Mouse (Mus musculus) cerebellum, postnatal 10 days (tissue): ENCODE data around the gene Crybb2.

Experiments used
- DNase-seq, 2 experiments: peaks; one replicate each; pipeline ENCODE4 v3.0.0; 2021; ENCODE audit warnings: mixed read lengths in 2 of 2

Gene Crybb2

GRCm38 (mm10) chr5:113030082-113030481 is 39.8 kb downstream of the Crybb2 start:
- peak; percentile 73 to 77 for DNase-seq

DNA sequence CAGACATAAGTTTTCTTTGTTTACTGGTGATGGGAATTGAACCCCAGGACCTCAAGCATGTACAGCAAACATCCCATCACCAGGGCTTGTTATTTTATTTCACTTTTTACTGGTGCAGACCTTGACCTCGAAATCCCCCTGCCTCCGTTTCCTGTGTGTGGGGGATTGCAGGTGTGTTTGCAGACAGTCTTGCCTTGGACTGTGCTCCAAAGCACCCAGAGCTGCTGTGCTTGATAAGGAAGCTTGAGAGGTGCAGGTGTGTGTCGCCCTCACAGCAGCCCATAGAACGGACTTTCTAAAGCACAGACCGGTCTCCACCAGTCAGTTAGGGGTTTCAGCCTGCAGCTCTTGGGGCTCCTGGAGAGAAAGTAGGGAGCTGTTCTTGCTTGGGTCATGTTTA is 43.2 kb downstream of the Crybb2 start:
- no peak for DNase-seq

GRCm38 (mm10) chr5:113024154-113024764 is 45.7 kb downstream of the Crybb2 start:
- peak; percentile 66 to 68 for DNase-seq

DNA sequence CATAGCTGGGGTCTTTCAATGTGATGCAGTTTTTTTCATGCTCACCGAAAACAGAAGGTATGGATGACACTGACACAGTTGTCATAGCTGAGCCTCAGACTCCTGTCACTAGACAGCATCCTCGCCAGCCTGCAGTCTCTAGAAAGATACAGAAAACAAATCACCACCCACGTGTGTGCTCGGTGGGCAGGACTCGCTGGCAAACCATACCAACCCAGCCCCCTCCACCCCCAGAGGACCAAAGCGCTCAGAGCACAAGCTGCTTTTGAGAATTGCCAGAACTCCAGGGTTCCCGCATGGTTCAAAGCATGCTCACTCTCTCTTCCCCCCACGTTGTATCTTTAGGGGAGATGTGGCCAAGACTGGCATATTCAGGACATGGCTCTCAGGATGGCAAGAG is 51.7 kb downstream of the Crybb2 start:
- peak; percentile 50 to 63 for DNase-seq

GRCm38 (mm10) chr5:113017004-113017403 is 52.9 kb downstream of the Crybb2 start:
- DNase-seq = no peak

DNA sequence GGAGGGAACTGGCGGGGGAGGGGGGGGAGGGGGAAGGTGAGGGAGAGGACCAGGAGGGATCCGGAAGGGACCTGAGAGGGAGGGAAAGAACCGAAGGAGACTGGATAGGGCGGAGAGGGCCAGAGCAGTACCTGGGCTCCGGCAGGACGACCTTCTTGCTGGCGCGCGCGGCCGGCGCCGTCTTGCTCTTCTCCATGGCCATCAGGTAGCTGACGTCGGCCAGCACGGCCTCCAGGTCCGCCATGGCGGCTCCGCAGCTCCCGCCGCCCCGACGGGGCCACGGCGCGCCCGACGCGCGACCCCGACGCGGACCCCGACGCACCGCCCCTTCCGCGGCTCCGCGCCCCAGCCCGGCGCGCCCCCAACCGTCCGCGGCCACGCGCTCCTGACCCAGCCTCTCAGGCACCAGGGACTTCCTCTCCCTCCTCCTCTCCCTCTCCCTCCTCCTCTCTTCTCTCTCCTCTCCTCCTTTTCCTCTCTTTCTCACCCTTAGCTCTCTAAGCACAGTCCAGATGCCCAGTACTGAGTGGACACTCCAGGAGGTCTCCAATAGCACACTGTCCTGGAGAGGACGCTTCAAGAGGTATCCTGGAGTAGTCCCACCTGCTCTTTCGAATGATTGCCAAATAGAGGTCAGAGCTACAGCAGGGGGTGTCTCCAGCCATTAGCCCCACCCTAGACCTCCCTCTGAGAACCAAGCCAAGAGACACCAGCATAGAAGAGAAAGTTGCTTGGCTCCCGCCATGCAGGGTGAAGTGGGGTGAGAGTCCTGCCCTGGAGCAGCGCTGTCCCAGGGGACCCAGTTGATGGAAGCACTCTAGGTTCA is 54.5 kb downstream of the Crybb2 start, which contains the start of gene Grk3:
Gene Grk3, minus strand, starts transcription at position 556 of the 826 bp plus-strand sequence.
- DNase-seq = peak; percentile 86 to 89

DNA sequence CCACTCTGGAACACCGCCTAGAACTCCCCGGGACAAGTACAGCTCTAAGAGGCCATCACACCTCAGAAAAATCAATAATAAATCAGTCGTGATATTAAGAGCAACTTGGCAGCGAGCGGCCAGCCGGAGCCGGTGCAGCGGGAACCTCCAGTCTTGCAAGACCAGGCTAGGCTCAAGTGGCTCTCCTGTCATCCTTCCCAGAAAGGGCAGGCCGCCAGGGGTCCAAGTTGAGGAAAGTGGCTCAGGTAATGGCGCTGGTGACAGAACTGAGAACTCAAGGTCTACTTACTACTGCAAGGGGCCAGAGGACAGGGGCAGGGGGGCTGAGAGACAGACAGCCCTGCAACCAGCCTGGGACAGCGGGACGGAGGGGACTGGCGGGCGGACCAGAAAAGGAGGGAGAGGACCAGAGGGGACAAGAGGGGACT is 55.1 kb downstream of the Crybb2 start:
- DNase-seq = peak; percentile 76 to 80

- DNase-seq = peak; percentile 65 to 67
Measured at GRCm38 (mm10) chr5:113014111-113014807, 55.7 kb downstream of the Crybb2 start.

GRCm38 (mm10) chr5:113011926-113012325 is 58.0 kb downstream of the Crybb2 start:
- DNase-seq = no peak

DNA sequence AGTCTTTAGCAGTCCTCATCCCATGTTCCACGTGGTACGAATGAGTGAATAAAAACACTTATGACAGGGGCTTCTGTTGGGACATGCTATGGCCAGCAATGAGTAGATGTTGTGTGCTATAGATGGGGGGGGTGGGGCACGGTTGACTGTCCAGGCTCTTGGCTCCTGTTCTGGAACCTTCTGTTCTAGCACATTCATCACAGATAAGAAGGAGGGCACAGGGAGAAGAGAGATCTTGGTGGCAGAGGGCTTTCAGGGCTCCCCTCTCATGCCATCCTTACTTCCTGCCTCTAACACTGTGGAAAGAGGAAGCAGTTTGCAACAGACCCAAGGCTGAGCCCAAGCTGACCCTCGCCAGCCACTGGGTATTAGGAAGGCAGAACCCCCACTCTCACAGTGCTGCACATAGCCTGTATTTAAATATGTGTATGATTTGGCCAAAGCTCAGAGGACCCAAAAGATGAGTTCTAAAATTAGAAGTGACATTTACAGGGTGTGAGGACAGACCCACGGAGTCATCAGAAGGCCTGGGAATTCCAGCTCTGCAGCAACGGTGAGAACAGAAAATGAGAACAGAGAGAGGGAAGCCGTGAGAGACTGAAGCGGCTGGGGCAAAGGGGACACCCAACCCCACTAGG is 60.6 kb downstream of the Crybb2 start:
- DNase-seq = no peak

GRCm38 (mm10) chr5:113008496-113008895 is 61.4 kb downstream of the Crybb2 start:
- no peak for DNase-seq
